Mouse (Mus musculus): ENCODE measurements at regions not wholly inside any gene's neighbourhood (a gene's known extent, or its start where the extent isn't known, plus 50 kb on each side); places are given as distances from the start of the nearest gene placed in this dataset.

DNA sequence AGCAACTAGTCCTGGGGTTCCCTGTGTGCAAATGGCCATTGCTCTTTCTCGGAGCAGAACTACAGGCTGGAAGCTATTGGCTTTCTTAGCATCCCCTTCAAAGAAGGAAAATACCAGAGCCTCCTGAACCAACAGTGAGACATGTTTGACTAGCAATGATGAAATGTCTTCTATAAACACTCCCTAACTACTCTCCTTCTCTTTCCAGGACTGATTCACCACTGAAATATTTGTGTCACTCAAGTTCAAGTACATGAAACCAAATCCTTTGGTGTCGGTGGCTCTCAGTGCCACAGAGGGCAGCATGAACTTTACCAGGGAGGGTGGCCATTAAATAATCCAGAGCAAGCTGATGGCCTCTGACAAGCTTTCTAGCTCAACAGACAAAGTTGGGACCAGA lies 270.0 kb downstream of the Osr1 start:
- WGBS, result 47% methylated on average over 2 of the region's 2 CpGs
- no peak for DNase-seq
- Histone ChIP-seq H3K27ac (ENCODE audit: insufficient read depth, low read depth, low read length) (no peak overlapping the region), H3K4me1 (ENCODE audit: control insufficient read depth, insufficient read depth, low read length) (no peaks in the 10 kb centered on the region), H3K36me3 (ENCODE audit: control insufficient read depth, insufficient read depth, low read length) (no peaks in the 10 kb centered on the region), H3K4me3 (ENCODE audit: insufficient read depth, low read depth, low read length) (no peak overlapping the region), H3K27me3 (replicated peaks; ENCODE audit: control insufficient read depth, insufficient read depth, low read length) (no peaks in the 10 kb centered on the region)
- TF ChIP-seq POLR2A (IDR thresholded peaks at IDR 0.05; ENCODE audit: low read depth, low read length) (no peak), CTCF (conservative IDR thresholded peaks at IDR 0.05; ENCODE audit: insufficient read depth, insufficient read length, low read depth, low read length) (no peak)

DNA sequence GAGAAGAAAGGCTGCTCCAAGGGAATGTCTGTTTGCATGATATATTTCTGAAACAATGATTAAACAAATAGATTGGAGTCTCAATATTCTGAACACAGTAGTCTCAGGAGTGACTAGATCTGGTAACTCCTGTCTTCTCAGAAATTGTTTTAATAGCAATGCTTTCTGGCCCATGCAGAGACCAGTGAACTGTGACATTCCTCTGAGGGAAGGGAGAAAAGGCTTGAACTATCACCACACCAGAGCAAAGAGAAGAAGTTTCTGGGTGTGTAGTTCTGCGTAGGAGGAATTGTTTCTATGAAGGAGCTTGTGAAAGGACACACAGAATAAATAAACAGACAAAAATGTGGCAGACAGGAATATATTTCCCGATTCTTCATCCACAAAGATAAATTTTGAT lies 277.1 kb downstream of the Osr1 start:
- Histone ChIP-seq H3K36me3 (ENCODE audit: control insufficient read depth, insufficient read depth, low read length) (no peaks in the 10 kb centered on the region), H3K27ac (ENCODE audit: insufficient read depth, low read depth, low read length) (no peak overlapping the region), H3K27me3 (replicated peaks; ENCODE audit: control insufficient read depth, insufficient read depth, low read length) (no peaks in the 10 kb centered on the region), H3K4me1 (ENCODE audit: control insufficient read depth, insufficient read depth, low read length) (no peaks in the 10 kb centered on the region), H3K4me3 (ENCODE audit: insufficient read depth, low read depth, low read length) (no peak overlapping the region)
- WGBS, result 28% methylated on average over 2 of the region's 2 CpGs
- peak; percentile 8 for DNase-seq
- TF ChIP-seq CTCF (conservative IDR thresholded peaks at IDR 0.05; ENCODE audit: insufficient read depth, insufficient read length, low read depth, low read length), result no peak
- TF ChIP-seq POLR2A (IDR thresholded peaks at IDR 0.05; ENCODE audit: low read depth, low read length), result no peak

DNA sequence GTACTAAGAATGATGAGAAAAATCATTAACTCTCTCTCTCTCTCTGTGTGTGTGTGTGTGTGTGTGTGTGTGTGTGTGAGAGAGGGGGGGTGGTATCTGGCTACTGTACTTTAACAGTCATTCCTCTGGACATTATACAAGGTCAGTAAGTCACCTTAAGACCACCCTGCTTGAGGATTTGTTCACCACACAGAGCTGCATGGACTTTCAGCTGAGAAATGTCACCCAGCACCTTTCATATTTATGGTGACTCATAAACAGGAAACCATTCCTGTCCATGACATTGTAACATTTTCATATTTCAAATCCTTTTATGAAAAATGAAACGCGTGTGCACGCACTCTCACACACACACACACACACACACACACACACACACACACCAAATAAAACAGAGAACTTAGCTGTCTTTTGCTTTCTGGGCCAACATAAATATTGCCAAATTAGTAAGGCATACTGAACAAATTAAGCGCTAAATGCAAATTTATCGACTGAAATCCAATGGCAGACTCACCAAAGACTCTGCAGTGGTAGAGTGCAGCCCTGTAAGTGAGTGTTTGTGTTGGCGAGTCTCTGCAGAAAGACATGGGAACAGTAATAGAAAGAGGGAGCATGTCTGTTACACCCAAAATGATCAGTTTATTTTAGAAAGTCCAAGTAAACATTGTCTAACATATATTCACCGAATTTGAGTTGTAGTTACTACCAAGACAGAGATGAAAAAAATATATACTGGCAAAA lies 277.7 kb downstream of the Osr1 start:
- no peak for TF ChIP-seq CTCF (conservative IDR thresholded peaks at IDR 0.05; ENCODE audit: insufficient read depth, insufficient read length, low read depth, low read length)
- TF ChIP-seq POLR2A (IDR thresholded peaks at IDR 0.05; ENCODE audit: low read depth, low read length), result no peak
- DNase-seq, result no peak
- no peak overlapping the region for H3K4me3 ChIP-seq (ENCODE audit: insufficient read depth, low read depth, low read length)
- H3K27me3 ChIP-seq (replicated peaks; ENCODE audit: control insufficient read depth, insufficient read depth, low read length), result no peaks in the 10 kb centered on the region
- H3K27ac ChIP-seq (ENCODE audit: insufficient read depth, low read depth, low read length), result no peak overlapping the region
- no peaks in the 10 kb centered on the region for H3K4me1 ChIP-seq (ENCODE audit: control insufficient read depth, insufficient read depth, low read length)
- H3K36me3 ChIP-seq (ENCODE audit: control insufficient read depth, insufficient read depth, low read length), result no peaks in the 10 kb centered on the region
- 68% methylated on average over 7 of the region's 7 CpGs for WGBS

DNA sequence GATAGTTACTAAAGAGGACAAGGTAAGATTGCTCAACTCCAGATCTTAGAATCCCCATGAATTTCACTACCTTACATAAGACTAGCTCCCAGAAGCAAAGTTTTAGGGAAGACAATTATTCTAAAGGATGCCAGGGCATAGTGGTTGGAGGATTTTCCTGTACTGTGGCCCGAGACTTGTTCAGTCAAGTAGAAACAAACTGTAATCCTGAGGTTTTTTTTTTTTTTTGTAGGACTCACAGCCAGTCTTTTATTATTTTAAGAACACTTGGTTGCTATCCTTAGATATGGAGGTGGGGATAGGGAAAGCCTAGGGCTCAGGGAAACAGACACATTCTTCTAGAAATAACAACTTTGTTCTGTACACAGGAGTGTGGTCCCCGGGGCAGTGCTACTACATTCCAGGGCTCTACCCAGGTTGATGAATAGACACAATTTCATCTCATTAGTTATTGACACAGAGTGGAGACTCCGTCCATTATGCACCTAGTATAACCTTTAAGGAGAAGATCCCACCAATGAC lies 285.6 kb downstream of the Osr1 start:
- Histone ChIP-seq H3K4me1 (ENCODE audit: control insufficient read depth, insufficient read depth, low read length) (no peaks in the 10 kb centered on the region), H3K27me3 (replicated peaks; ENCODE audit: control insufficient read depth, insufficient read depth, low read length) (no peaks in the 10 kb centered on the region), H3K4me3 (ENCODE audit: insufficient read depth, low read depth, low read length) (no peak overlapping the region), H3K36me3 (ENCODE audit: control insufficient read depth, insufficient read depth, low read length) (no peaks in the 10 kb centered on the region), H3K27ac (ENCODE audit: insufficient read depth, low read depth, low read length) (no peak overlapping the region)
- no peak for TF ChIP-seq CTCF (conservative IDR thresholded peaks at IDR 0.05; ENCODE audit: insufficient read depth, insufficient read length, low read depth, low read length)
- no peak for TF ChIP-seq POLR2A (IDR thresholded peaks at IDR 0.05; ENCODE audit: low read depth, low read length)
- 63% methylated on average over 3 of the region's 3 CpGs for WGBS
- DNase-seq, result no peak

GRCm38 (mm10) chr12:9856128-9856621 lies 286.3 kb downstream of the Osr1 start:
- H3K27me3 ChIP-seq (replicated peaks; ENCODE audit: control insufficient read depth, insufficient read depth, low read length), result no peaks in the 10 kb centered on the region
- TF ChIP-seq POLR2A (IDR thresholded peaks at IDR 0.05; ENCODE audit: low read depth, low read length) (no peak), CTCF (conservative IDR thresholded peaks at IDR 0.05; ENCODE audit: insufficient read depth, insufficient read length, low read depth, low read length) (no peak)
- H3K4me3 ChIP-seq (ENCODE audit: insufficient read depth, low read depth, low read length), result no peak overlapping the region
- WGBS, result 92% methylated on average over 8 of the region's 8 CpGs
- H3K4me1 ChIP-seq (ENCODE audit: control insufficient read depth, insufficient read depth, low read length), result no peaks in the 10 kb centered on the region
- no peak for DNase-seq
- no peaks in the 10 kb centered on the region for H3K36me3 ChIP-seq (ENCODE audit: control insufficient read depth, insufficient read depth, low read length)
- no peak overlapping the region for H3K27ac ChIP-seq (ENCODE audit: insufficient read depth, low read depth, low read length)

DNA sequence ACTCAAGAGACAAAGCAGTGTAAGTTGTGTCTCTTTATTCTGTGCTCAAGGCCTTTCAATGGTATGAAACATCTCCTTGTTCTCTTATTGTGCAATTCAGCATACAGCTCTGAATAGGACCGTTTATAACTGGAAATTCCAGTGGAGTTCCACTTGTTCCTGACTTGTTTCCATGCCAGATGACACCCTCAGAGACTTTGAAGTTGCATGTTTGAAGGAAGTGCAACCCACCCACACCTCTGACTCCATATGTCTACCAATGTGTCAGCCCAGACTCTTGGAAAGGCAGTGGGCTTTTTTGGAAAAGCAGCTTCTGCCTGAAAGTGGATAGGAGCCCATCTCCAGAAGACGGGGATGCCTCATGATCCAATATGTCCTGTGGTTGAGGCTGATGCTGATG lies 288.1 kb downstream of the Osr1 start:
- Histone ChIP-seq H3K27me3 (replicated peaks; ENCODE audit: control insufficient read depth, insufficient read depth, low read length) (no peaks in the 10 kb centered on the region), H3K27ac (ENCODE audit: insufficient read depth, low read depth, low read length) (no peak overlapping the region), H3K4me3 (ENCODE audit: insufficient read depth, low read depth, low read length) (no peak overlapping the region), H3K36me3 (ENCODE audit: control insufficient read depth, insufficient read depth, low read length) (no peaks in the 10 kb centered on the region), H3K4me1 (ENCODE audit: control insufficient read depth, insufficient read depth, low read length) (no peaks in the 10 kb centered on the region)
- no peak for DNase-seq
- WGBS, result 70% methylated on average over 2 of the region's 2 CpGs
- TF ChIP-seq CTCF (conservative IDR thresholded peaks at IDR 0.05; ENCODE audit: insufficient read depth, insufficient read length, low read depth, low read length) (no peak), POLR2A (IDR thresholded peaks at IDR 0.05; ENCODE audit: low read depth, low read length) (no peak)

DNA sequence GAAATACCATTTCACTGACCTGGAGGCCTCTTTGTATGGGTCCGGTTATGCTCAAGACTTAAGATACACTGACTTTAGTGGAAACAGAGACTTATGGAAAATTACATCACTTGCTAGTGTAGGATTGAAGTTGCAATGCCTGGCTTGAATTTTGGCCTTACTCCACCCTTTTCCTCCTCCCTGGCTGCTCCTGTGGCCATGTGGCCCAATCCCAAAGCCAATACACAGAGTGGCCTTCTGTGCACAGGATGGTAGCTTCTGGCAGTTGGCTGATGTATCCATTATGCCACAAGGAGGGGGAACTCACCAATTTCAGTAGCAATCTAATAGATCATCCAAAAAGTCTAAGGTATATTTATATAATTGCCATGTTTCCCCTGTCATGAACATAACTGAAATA lies 292.4 kb downstream of the Osr1 start:
- TF ChIP-seq CTCF (conservative IDR thresholded peaks at IDR 0.05; ENCODE audit: insufficient read depth, insufficient read length, low read depth, low read length) (no peak), POLR2A (IDR thresholded peaks at IDR 0.05; ENCODE audit: low read depth, low read length) (no peak)
- H3K4me3 ChIP-seq (ENCODE audit: insufficient read depth, low read depth, low read length), result no peak overlapping the region
- DNase-seq, result no peak
- WGBS, result 90% methylated on average over 1 of the region's 1 CpGs
- H3K27me3 ChIP-seq (replicated peaks; ENCODE audit: control insufficient read depth, insufficient read depth, low read length), result no peaks in the 10 kb centered on the region
- no peak overlapping the region for H3K27ac ChIP-seq (ENCODE audit: insufficient read depth, low read depth, low read length)
- H3K4me1 ChIP-seq (ENCODE audit: control insufficient read depth, insufficient read depth, low read length), result no peaks in the 10 kb centered on the region
- H3K36me3 ChIP-seq (ENCODE audit: control insufficient read depth, insufficient read depth, low read length), result no peaks in the 10 kb centered on the region
